Mouse (Mus musculus) lung, postnatal 14 days (tissue): ENCODE measurements around the gene Tbx21.

Experiments used
- DNase-seq: peaks from one replicate; pipeline ENCODE4 v3.0.0; 2021

Tbx21 gene

GRCm38 (mm10) chr11:97114671-97115601, at the start of gene Tbx21:
Gene Tbx21 (minus strand): TSS chr11:97115331.
- DNase-seq = no peak

- no peak for DNase-seq
Measured at GRCm38 (mm10) chr11:97160341-97160740, 45.2 kb upstream of the Tbx21 start.

DNA sequence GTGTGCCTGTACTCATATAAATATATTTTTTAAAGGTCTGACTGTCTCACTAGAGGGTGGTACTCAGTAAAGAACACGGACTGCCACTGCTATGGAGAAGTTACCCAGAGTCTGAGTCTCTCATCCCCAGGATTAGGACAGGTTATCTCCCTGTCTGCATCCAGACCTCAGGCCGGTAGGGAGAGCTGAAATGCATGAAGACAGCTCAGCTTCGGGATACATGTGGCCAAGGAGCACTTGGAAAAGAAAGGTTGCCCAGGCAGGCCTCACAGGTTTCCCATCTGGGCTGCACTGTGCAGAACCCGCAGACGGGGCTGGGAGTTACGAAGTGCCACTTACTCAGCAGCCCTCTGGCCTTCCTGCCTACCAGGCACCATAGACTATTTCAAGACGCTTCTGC, 41.9 kb upstream of the Tbx21 start:
- no peak for DNase-seq

GRCm38 (mm10) chr11:97152662-97153287, 37.6 kb upstream of the Tbx21 start:
- no peak for DNase-seq

- DNase-seq = peak; percentile 49
Measured at GRCm38 (mm10) chr11:97152023-97152426, 36.9 kb upstream of the Tbx21 start.

- DNase-seq = peak; percentile 32
Measured at GRCm38 (mm10) chr11:97151343-97151801, 36.2 kb upstream of the Tbx21 start, which contains the start of gene Tbkbp1. Gene Tbkbp1 (minus strand): TSS chr11:97151495.

- DNase-seq = peak; percentile 58
Measured at GRCm38 (mm10) chr11:97150411-97151330, 35.5 kb upstream of the Tbx21 start.

GRCm38 (mm10) chr11:97149995-97150410, 34.9 kb upstream of the Tbx21 start:
- DNase-seq = peak; percentile 89

- no peak for DNase-seq
Measured at GRCm38 (mm10) chr11:97149026-97149425, 33.9 kb upstream of the Tbx21 start.

DNA sequence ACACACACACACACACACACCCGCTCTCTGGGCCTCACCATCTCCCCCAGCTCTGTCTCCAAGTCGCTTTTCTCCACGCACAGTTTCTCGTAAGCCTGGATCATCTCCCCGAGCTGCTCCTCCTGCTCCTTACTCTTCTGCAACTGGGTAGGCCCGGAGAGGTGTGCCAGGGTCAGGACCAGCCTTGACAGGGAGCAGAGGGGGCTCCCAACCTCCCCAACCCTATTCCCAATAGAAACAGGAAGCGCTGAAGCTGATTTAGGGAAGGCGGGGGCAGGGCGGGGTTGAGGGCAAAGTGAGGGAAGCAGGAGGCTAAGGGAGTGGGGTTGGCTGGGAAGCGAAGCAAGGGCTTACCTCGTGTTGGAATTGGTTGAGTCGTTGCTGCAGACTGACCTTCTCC, 33.5 kb upstream of the Tbx21 start:
- DNase-seq = peak; percentile 20

DNA sequence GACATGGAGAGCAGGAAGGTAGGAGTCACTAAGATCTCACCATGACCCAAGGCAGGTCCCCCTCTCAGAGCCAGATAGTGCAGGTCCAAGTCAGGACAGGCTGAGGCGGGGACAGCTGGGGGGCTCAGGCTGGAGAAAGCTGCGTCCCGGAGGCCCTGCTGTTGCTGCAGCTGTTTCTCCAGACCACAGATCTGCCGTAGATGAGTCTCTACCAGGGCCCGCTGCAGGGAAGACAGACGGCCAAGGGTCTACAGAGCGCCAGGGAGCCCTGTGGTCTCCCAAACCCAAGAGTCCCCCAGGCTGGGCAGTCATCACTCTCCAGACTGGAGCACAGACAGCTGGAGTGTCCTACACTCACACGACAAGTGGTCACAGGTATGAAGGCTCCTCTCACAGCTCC, 32.2 kb upstream of the Tbx21 start:
- DNase-seq = no peak

- DNase-seq = peak; percentile 85
Measured at GRCm38 (mm10) chr11:97146724-97147123, 31.6 kb upstream of the Tbx21 start.

DNA sequence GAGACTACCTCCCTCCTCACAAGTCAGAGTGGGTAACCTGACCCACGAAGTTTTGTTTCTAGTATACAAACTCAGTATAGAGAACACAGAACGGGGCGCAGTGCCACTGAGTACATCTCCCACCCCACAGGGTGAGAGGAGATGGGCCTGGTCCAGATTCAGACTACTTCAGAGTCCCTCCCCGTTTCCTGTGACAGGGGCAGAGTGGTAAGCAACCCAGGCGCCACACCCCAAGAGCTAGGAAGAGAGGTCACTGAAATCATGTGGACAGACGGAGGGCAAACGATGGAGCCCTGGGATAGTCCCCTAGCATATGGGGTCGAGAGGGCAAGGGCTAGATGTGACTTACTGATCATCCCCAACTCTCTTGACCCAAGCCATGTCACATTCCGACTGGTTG, 30.8 kb upstream of the Tbx21 start:
- DNase-seq = no peak

DNA sequence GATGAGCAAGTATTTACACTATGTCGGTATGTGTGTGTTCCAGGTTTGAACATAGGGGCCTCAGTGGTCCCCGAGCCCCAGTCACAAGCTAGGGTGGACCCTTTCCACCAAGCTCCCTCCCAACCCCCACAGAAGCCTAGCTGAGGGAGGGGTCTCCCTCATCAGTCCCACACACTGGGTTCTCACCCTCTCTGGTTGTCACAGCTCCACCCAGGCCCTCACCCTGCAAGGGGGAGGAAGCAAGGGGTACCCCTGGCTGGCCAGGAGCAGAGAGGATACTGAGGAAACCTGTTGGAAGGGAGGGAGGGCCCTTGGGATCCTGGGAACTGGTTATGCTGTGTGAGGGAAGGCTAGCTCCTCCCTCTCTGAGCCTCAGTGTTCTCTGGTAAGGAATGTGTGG, 30.2 kb upstream of the Tbx21 start:
- no peak for DNase-seq

DNA sequence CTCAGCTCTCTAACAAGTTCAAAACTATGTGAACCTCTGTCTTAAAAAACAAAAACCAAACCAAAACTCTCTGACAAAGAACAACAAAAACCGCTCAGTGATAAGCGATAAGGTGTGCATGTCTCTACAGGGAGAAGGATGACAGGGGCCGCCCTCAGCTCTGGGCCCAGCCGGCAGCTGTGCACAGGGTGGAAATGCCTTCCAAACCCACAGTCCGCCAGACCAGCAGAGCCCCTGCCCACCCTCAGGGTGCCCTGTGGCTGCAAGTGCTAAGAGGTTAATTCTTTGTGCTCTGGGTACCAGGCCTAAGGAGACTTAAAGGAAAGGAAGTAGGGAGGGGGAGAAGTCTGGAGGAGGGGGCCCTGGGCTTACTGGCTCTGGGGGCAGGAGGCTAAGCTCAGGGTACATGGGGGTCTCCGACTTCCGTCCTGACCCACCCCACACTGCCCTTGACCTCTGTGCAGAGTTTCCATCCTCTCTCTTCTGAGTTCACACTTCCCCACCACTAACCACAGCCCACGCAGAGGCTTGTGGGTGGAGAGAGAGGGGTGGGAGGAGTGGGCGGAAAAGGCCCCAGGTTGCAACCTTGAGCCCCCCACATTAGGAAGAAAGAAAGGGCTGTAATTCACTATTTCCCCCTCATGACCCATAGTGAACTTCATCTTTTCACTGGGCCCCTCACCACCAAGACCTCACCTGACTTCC, 28.2 kb upstream of the Tbx21 start:
- DNase-seq = no peak

- DNase-seq = peak; percentile 49
Measured at GRCm38 (mm10) chr11:97142159-97142608, 27.1 kb upstream of the Tbx21 start.

DNA sequence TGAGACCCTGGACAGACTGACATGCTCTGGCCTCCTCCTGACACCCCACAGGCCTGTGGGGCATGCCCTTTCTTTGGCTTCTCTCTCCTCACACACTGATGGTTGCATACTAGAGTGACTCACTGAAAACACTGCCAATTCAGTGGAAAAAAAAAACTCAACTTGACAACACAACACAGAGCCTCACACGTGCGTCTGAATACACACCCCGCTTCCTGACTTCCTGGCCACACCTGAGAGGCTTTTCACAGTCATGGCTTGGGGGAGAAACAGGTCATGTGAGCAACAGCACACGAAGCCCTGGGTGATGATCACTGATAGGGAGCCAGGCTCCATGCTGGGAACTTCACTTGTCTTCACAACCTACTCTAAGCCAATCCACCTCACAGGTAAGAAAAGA, 25.7 kb upstream of the Tbx21 start:
- no peak for DNase-seq

DNA sequence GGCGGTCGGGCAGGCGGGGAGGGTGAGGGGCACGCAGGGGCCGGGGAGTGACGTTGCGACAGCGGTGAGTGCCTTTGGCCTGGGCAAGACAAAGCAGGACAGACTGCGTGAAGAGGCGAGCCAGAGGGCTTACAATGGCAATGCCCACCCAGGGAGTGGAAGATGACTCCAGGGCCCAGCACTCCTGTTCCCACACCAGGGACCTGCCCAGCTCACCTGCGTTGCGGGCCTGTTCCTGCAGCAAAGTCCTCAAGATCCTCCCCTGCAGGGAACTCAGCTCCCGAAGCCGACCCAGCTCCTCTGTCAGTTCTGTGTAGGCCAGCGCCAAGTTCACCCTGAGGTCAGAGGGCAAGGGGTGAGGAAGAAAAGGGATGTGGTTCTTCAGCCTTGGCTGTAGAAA, 24.1 kb upstream of the Tbx21 start:
- no peak for DNase-seq

DNA sequence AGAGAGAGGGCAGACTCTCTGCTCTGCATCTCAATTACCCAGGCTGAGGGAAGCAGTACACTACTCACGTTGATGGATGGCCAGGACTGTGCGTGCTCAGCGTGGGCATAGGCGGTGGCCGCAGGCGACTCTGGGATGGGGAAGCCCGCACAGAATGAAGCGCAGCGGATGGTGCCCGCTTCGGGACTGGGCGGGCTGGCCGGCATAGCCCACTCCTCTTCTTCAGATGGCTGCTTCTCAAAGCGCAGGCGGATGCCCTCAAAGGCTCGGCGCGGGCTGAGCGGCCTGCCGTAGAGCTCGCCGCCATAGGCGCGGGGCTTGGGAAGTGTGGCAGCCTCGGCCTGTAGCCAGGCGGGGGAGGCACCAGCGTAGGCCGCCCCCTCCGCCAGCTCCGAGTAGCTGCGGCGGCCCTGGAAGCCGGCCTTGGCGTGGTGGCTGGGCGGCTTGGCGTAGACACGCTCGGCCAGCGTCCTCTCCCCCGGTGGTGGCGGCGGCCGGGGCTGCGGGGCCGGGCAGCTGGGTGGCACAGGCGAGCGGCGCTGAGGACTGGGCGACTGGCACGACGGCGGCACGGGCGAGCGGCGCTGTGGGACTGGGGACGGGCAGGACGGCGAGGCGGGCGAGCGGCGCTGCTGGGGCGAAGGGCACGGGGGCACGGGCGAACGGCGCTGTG, 23.6 kb upstream of the Tbx21 start:
- DNase-seq = peak; percentile 17

- DNase-seq = no peak
Measured at GRCm38 (mm10) chr11:97133270-97133669, 18.1 kb upstream of the Tbx21 start.

DNA sequence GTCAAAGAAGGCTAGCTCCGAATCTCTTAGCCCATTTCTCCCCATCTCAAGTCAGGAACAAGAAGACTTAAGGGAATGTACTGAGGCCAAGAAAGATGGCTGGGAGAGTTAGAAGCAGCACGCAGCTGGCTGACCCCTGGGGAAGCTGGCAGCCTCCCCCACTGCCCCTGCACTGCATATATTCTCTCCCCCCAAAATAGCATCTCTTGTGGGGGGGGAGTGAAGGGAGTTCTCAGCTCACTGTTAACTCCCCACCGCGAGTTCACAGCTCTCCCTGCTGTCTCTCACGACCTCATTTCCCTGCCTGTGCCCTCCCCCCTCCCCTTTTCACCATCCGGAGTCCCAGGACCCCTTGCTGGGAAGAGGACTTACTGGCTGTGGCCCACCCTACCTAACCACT, 17.1 kb upstream of the Tbx21 start:
- DNase-seq = no peak

- no peak for DNase-seq
Measured at GRCm38 (mm10) chr11:97131683-97132082, 16.6 kb upstream of the Tbx21 start.
